Mouse (Mus musculus) inflammation-experienced regulatory T-cells (primary cell): ENCODE measurements around the gene Zfp146. TPM values are rescaled to one million over a fixed set of nuclear protein-coding genes. Genes with fewer than 3 reads are reported as not detected.

ENCODE experiments used
- polyA plus RNA-seq, 2 experiments: library from polyadenylated mRNA; unstranded; fragments of 100-300 nt; shearing (Covaris generic); gene quantifications; one replicate each; pipeline ENCODE4 v1.2.1; 2017

Zfp146 gene
- 10 to 100 TPM; 18.5 to 23.9 TPM for polyA plus RNA-seq

GRCm38 (mm10) chr7:30169583-30170282, at the start of gene Zfp146:
Gene Zfp146, minus strand, starts transcription at chr7:30169750.

DNA sequence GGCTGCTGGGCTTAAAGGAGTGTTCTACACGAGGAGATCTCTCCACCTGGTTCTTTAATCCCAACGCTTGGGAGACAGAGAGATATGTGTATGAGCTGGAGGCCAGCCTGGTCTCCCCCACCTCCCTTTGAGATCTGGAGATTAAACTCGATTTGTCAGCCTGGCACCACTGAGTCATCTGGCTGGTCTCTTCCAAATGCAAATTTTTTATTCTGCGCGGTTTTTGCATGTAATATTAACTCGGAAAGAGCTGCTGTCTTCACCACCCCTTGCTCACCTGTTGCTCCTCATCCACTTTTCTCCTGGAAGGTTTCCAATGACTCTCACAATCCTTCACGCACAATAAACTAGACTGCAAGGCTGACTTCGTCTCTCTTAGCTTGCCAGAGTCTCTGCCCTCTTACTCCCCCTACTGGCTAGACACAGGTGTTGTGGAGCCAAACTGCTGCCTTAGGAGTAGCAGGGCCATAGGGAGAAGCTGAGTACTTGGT, 29.0 kb upstream of the Zfp146 start, which contains the start of gene Capns1:
Gene Capns1, minus strand, starts transcription at position 331 of the 491 bp plus-strand sequence.

GRCm38 (mm10) chr7:30183879-30184289, 14.3 kb upstream of the Zfp146 start, which contains the start of gene Cox7a1:
Gene Cox7a1, plus strand, starts transcription at chr7:30184144.

DNA sequence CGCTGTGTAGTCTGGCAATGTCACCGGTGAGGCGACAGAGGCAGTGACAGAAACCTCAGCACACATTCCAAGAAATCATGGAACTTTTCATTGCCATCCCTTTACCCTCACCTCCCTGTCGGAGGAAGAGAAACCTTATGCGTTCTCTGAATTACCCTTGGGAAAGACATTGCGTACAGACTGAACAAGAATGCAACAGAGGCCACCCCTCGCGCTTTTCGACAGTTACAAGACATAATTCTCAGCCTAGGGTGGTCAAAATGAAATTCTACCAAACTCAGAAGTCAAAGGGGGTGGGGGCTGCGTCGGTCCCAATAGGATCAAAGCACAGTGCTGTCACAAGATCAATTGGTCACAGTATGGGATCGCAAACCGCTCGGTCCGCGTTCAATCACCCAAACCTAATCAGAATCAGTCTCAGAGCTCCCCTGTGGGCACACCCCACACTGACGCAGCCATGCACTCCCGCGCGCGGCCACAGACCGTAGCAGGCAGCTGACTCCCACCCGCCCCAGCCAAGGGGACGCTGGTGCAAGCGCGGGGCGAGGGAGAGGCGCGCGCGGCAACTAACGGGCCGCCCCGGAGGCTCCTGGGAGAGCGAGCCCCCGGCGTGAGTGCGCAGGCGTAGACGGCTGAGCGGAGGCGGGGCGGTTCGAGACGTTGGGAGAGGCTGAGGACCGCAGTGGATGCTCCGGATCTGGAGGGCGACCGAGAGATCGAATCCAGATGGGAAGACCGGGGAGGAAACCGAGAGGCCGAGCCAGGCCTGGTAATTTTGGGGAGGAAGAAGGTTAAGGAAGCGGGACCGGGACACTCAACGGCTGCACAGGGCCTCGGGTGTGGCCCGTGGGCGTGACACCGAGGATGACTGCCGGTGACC, 48.0 kb downstream of the Zfp146 start, which contains the start of gene Zfp382:
Gene Zfp382, plus strand, starts transcription at position 635 of the 880 bp plus-strand sequence.

Other genes starting within 250 kb of the Zfp146 start
- 10 to 100 TPM in 1 of 2 experiments, 1 to 10 TPM in 1; 7.1 to 11.7 TPM for gene Zfp74, start 215.7 kb downstream of the Zfp146 start, polyA plus RNA-seq
- gene Zfp568, start 185.8 kb downstream of the Zfp146 start, polyA plus RNA-seq: 1 to 10 TPM; 8.0 to 8.3 TPM
- gene Zfp14, start 118.4 kb downstream of the Zfp146 start, polyA plus RNA-seq: 10 to 100 TPM in 1 of 2 experiments, 1 to 10 TPM in 1; 4.5 to 10.7 TPM
- gene Zfp82, start 96.8 kb downstream of the Zfp146 start, polyA plus RNA-seq: 10 to 100 TPM in 1 of 2 experiments, 1 to 10 TPM in 1; 9.1 to 18.0 TPM
- gene Gm26920, start 79.3 kb downstream of the Zfp146 start, polyA plus RNA-seq: 1 to 10 TPM; 1.0 to 1.7 TPM
- gene Zfp566, start 79.2 kb downstream of the Zfp146 start, polyA plus RNA-seq: 1 to 10 TPM; 9.8 to 9.9 TPM
- gene Zfp260, start 75.0 kb downstream of the Zfp146 start, polyA plus RNA-seq: 10 to 100 TPM; 59.3 to 66.2 TPM
- gene Zfp382, start 47.8 kb downstream of the Zfp146 start, polyA plus RNA-seq: 10 to 100 TPM in 1 of 2 experiments, 1 to 10 TPM in 1; 9.7 to 18.8 TPM
- under 1 TPM in 1 of 2 experiments, not detected in 1; 0.43 TPM for gene Cox7a1, start 14.4 kb upstream of the Zfp146 start, polyA plus RNA-seq
- 10 to 100 TPM; 81.2 to 88.6 TPM for gene Capns1, start 29.1 kb upstream of the Zfp146 start, polyA plus RNA-seq
- gene Polr2i, start 62.2 kb upstream of the Zfp146 start, polyA plus RNA-seq: 10 to 100 TPM; 52.7 to 55.1 TPM
- 100 to 1,000 TPM; 106 to 120 TPM for gene Tbcb, start 62.5 kb upstream of the Zfp146 start, polyA plus RNA-seq
- not detected for gene Ovol3, start 66.0 kb upstream of the Zfp146 start, polyA plus RNA-seq
- 1 to 10 TPM in 1 of 2 experiments, under 1 TPM in 1; 0.31 to 1.4 TPM for gene Thap8, start 110.3 kb upstream of the Zfp146 start, polyA plus RNA-seq
- gene Wdr62, start 110.7 kb upstream of the Zfp146 start, polyA plus RNA-seq: 10 to 100 TPM in 1 of 2 experiments, 1 to 10 TPM in 1; 4.1 to 20.0 TPM
- 1 to 10 TPM; 4.0 to 9.0 TPM for gene Clip3, start 122.0 kb upstream of the Zfp146 start, polyA plus RNA-seq
- gene Alkbh6, start 139.0 kb upstream of the Zfp146 start, polyA plus RNA-seq: 100 to 1,000 TPM; 152 to 164 TPM
- 10 to 100 TPM; 13.3 to 21.9 TPM for gene Syne4, start 145.1 kb upstream of the Zfp146 start, polyA plus RNA-seq
- gene E130208F15Rik, start 152.0 kb upstream of the Zfp146 start, polyA plus RNA-seq: not detected
- 10 to 100 TPM; 36.0 to 57.6 TPM for gene Sdhaf1, start 154.1 kb upstream of the Zfp146 start, polyA plus RNA-seq
- gene Lrfn3, start 193.0 kb upstream of the Zfp146 start, polyA plus RNA-seq: not detected
- 10 to 100 TPM in 1 of 2 experiments, 1 to 10 TPM in 1; 2.4 to 16.6 TPM for gene Tyrobp, start 244.0 kb upstream of the Zfp146 start, polyA plus RNA-seq